Mouse (Mus musculus): Measurements from ENCODE around the gene Map3k21. TPM values are rescaled to one million over a fixed set of nuclear protein-coding genes. Genes with fewer than 3 reads are reported as not detected.

The Map3k21 gene
- total RNA-seq, 2 experiments from 2014 or later, result 0.22 to 0.96 TPM

- DNase-seq (ENCODE audit: low spot score in 2 of 2), result no peak
These were observed 51.5 kb downstream of the Map3k21 start for GRCm38 (mm10) chr8:125961790-125962189.

GRCm38 (mm10) chr8:125963807-125964211, 53.6 kb downstream of the Map3k21 start:
- no peak for DNase-seq (ENCODE audit: low spot score in 2 of 2)

GRCm38 (mm10) chr8:125971336-125971735, 61.1 kb downstream of the Map3k21 start:
- DNase-seq (ENCODE audit: low spot score in 2 of 2), result no peak

GRCm38 (mm10) chr8:125975981-125976380, 65.7 kb downstream of the Map3k21 start:
- DNase-seq (ENCODE audit: low spot score in 2 of 2), result no peak

- no peak for DNase-seq (ENCODE audit: low spot score in 2 of 2)
These were observed 70.6 kb downstream of the Map3k21 start for GRCm38 (mm10) chr8:125980826-125981225.

- DNase-seq (ENCODE audit: low spot score in 2 of 2), result no peak
These were observed 73.3 kb downstream of the Map3k21 start for GRCm38 (mm10) chr8:125983515-125983914.

- DNase-seq (ENCODE audit: low spot score in 2 of 2), result no peak
These were observed 73.9 kb downstream of the Map3k21 start for GRCm38 (mm10) chr8:125984140-125984539.

- no peak for DNase-seq (ENCODE audit: low spot score in 2 of 2)
These were observed 75.1 kb downstream of the Map3k21 start for GRCm38 (mm10) chr8:125985364-125985763.

- DNase-seq (ENCODE audit: low spot score in 2 of 2), result no peak
These were observed 76.8 kb downstream of the Map3k21 start for GRCm38 (mm10) chr8:125986999-125987589.

- no peak for DNase-seq (ENCODE audit: low spot score in 2 of 2)
These were observed 77.7 kb downstream of the Map3k21 start for GRCm38 (mm10) chr8:125987996-125988395.

- DNase-seq (ENCODE audit: low spot score in 2 of 2), result no peak
These were observed 83.4 kb downstream of the Map3k21 start for GRCm38 (mm10) chr8:125993636-125994035.

GRCm38 (mm10) chr8:125995101-125995986, 85.1 kb downstream of the Map3k21 start, which contains the start of gene Kcnk1:
Gene Kcnk1 (plus strand): TSS chr8:125995170.
- peak; percentile 15 to 33 for DNase-seq (ENCODE audit: low spot score in 2 of 2)

- no peak for DNase-seq (ENCODE audit: low spot score in 2 of 2)
These were observed 86.0 kb downstream of the Map3k21 start for GRCm38 (mm10) chr8:125996031-125996839.

GRCm38 (mm10) chr8:125996980-125997379, 86.7 kb downstream of the Map3k21 start:
- no peak for DNase-seq (ENCODE audit: low spot score in 2 of 2)

Other genes starting within 250 kb of the Map3k21 start
- 1 to 10 TPM; 2.9 to 3.2 TPM for gene Map10, start 240.6 kb upstream of the Map3k21 start, total RNA-seq (2021)
- 10 to 100 TPM; 15.4 to 20.7 TPM for gene Ntpcr, start 180.5 kb upstream of the Map3k21 start, total RNA-seq (2021)
- under 1 TPM; 0.51 to 0.60 TPM for gene Pcnx2, start 12.1 kb upstream of the Map3k21 start, total RNA-seq (2021)
- gene Kcnk1, start 84.7 kb downstream of the Map3k21 start, total RNA-seq (2021), result 10 to 100 TPM in 1 of 2 experiments, 1 to 10 TPM in 1; 1.4 to 11.9 TPM

All from adrenal gland, adult 18-20 months (tissue).